Mouse (Mus musculus): ENCODE measurements around the gene Slc35c1.

- TF ChIP-seq CTCF (IDR thresholded peaks at IDR 0.05; ENCODE audit: extremely low read depth, insufficient read length, insufficient replicate concordance, low read depth, low read length) (no peak), POLR2A (IDR thresholded peaks at IDR 0.05; ENCODE audit: low read depth, low read length) (no peak)
These were observed 35.7 kb downstream of the Slc35c1 start for GRCm38 (mm10) chr2:92424462-92425308.
